Mouse (Mus musculus): ENCODE results near the gene Gm26558.

DNA sequence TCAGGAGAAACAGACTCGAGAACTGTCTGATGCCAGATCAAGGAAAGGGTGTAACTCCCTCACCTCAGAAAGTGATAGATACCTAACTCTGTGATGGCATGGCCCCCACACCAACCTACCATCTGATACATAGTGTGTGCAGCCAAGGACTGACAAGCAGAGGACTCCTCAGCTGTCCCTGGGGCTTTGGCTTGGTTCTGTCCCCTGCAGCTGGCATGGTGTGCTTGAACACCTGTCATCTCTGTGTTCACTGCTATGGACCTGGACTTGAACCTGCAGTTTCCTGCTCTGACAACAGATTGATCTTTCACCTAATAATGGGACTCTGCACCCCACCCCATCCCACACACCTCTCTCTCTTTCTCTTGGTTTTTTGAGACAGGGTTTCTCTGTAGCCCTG lies 29.5 kb downstream of the Gm26558 start:
- TF ChIP-seq ZC3H11A (IDR thresholded peaks at IDR 0.05; ENCODE audit: borderline replicate concordance, low read depth, low read length) (no peak), HCFC1 (IDR thresholded peaks at IDR 0.05; ENCODE audit: borderline replicate concordance, insufficient read depth, low read length) (no peak), ZNF384 (IDR thresholded peaks at IDR 0.05; ENCODE audit: low read depth, low read length) (no peak)

All from ES-E14 (cell line).